Mouse (Mus musculus): Measurements from ENCODE around the gene Flot2.

DNA sequence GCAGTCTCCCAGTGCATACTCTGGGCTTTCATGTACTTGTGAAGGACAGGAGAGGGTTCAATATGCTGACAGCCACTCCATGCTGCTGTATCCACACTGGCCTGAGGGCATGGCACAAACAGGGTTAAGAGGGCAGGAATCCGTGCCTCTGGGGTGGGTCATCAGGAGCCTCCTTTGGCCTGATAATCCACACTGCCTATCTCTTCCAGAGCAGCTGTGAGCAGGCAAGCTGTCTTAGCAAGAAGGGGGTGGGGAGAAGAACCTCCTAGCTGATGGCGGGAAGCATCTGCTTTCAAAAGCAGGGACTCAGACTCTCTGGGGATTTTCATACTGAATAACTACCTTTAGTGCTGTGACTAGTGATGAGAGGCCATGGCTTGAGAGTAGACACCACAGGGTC lies 28.2 kb downstream of the Flot2 start:
- no peak for TF ChIP-seq CTCF (IDR thresholded peaks at IDR 0.05; ENCODE audit: control insufficient read depth, insufficient read depth, low read length)
- TF ChIP-seq POLR2A (IDR thresholded peaks at IDR 0.05; ENCODE audit: borderline replicate concordance, control insufficient read depth, low read depth, low read length) = no peak; the same call in 1 of the 2 replicates
